Mouse (Mus musculus): Measurements from ENCODE around the gene 1810010D01Rik.
A peak's percentile ranks its signal among the peaks of the same experiment; 100 is the strongest.

The 1810010D01Rik gene

GRCm38 (mm10) chr7:145208006-145208405, at the start of gene 1810010D01Rik:
Gene 1810010D01Rik, minus strand, starts transcription at chr7:145208119.
- DNase-seq, result no peak

- no peak for DNase-seq
Measured at GRCm38 (mm10) chr7:145256092-145256491, 48.2 kb upstream of the 1810010D01Rik start.

GRCm38 (mm10) chr7:145253986-145254630, 46.2 kb upstream of the 1810010D01Rik start:
- no peak for DNase-seq

GRCm38 (mm10) chr7:145252715-145253476, 45.0 kb upstream of the 1810010D01Rik start:
- peak; percentile 90 for DNase-seq

- no peak for DNase-seq
Measured at GRCm38 (mm10) chr7:145250225-145250624, 42.3 kb upstream of the 1810010D01Rik start.

- DNase-seq, result no peak
Measured at GRCm38 (mm10) chr7:145248911-145249310, 41.0 kb upstream of the 1810010D01Rik start.

GRCm38 (mm10) chr7:145242851-145243712, 35.2 kb upstream of the 1810010D01Rik start:
- peak; percentile 88 for DNase-seq

GRCm38 (mm10) chr7:145242028-145242427, 34.1 kb upstream of the 1810010D01Rik start:
- no peak for DNase-seq

GRCm38 (mm10) chr7:145240929-145241328, 33.0 kb upstream of the 1810010D01Rik start:
- DNase-seq, result no peak

GRCm38 (mm10) chr7:145239736-145240505, 32.0 kb upstream of the 1810010D01Rik start:
- peak; percentile 20 for DNase-seq

GRCm38 (mm10) chr7:145239145-145239544, 31.2 kb upstream of the 1810010D01Rik start:
- DNase-seq, result peak; percentile 60

GRCm38 (mm10) chr7:145234841-145235790, 27.2 kb upstream of the 1810010D01Rik start:
- DNase-seq, result no peak

- peak; percentile 53 for DNase-seq
Measured at GRCm38 (mm10) chr7:145231659-145232058, 23.7 kb upstream of the 1810010D01Rik start.

GRCm38 (mm10) chr7:145226641-145227040, 18.7 kb upstream of the 1810010D01Rik start:
- no peak for DNase-seq

GRCm38 (mm10) chr7:145225626-145226025, 17.7 kb upstream of the 1810010D01Rik start:
- DNase-seq, result no peak

GRCm38 (mm10) chr7:145221841-145222689, 14.1 kb upstream of the 1810010D01Rik start:
- DNase-seq, result peak; percentile 82

- no peak for DNase-seq
Measured at GRCm38 (mm10) chr7:145221346-145221745, 13.4 kb upstream of the 1810010D01Rik start.

GRCm38 (mm10) chr7:145219420-145219831, 11.5 kb upstream of the 1810010D01Rik start:
- DNase-seq, result no peak

- DNase-seq, result peak; percentile 69
Measured at GRCm38 (mm10) chr7:145216591-145216990, 8.7 kb upstream of the 1810010D01Rik start.

GRCm38 (mm10) chr7:145215476-145215875, 7.6 kb upstream of the 1810010D01Rik start:
- DNase-seq, result no peak

Measured in lung, postnatal 10 days (tissue).